Mouse (Mus musculus) neural tube, embryonic 14.5 days (tissue): Measurements from ENCODE around the gene Ccdc105. TPM values are rescaled to one million over a fixed set of nuclear protein-coding genes. Genes with fewer than 3 reads are reported as not detected.

Experiments used
- ATAC-seq: fragments of 200-750 bp; cut with Nextera tagmentation; 2 replicates; pipeline ENCODE4 v1.8.0; 2017; ENCODE audit warnings: low read depth, mild to moderate bottlenecking, moderate TSS enrichment, moderate library complexity
- H3K27ac ChIP-seq: fragments of 300-500 bp; sonication (generic); 2 replicates; pipeline ENCODE4 v1.5.1; 2014; ENCODE audit warnings: low read depth, mild to moderate bottlenecking, control low read depth, low read length, moderate library complexity, mixed read lengths
- H3K27me3 ChIP-seq: fragments of 300-500 bp; sonication (generic); 2 replicates; pipeline ENCODE4 v1.6.1; 2014; ENCODE audit warnings: low read length; ENCODE audit not compliant: control insufficient read depth, insufficient read depth
- H3K36me3 ChIP-seq: fragments of 300-500 bp; sonication (generic); 2 replicates; pipeline ENCODE4 v1.6.1; 2014; ENCODE audit warnings: low read length, mixed read lengths; ENCODE audit not compliant: control insufficient read depth, insufficient read depth
- H3K4me1 ChIP-seq: fragments of 300-500 bp; sonication (generic); 2 replicates; pipeline ENCODE4 v1.6.1; 2014; ENCODE audit warnings: low read length; ENCODE audit not compliant: control insufficient read depth, insufficient read depth
- H3K4me2 ChIP-seq: fragments of 300-500 bp; sonication (generic); 2 replicates; pipeline ENCODE4 v1.6.1; 2014; ENCODE audit warnings: mild to moderate bottlenecking, low read depth, low read length, control low read depth
- H3K4me3 ChIP-seq: fragments of 300-500 bp; sonication (generic); 2 replicates; pipeline ENCODE4 v1.5.1; 2014; ENCODE audit warnings: low read depth, low read length, control low read depth, mixed read lengths
- H3K9ac ChIP-seq: fragments of 300-500 bp; sonication (generic); replicated peaks from 2 replicates; pipeline ENCODE4 v1.6.1; 2014; ENCODE audit warnings: low read depth, mild to moderate bottlenecking, control low read depth, low read length, mixed read lengths
- H3K9me3 ChIP-seq: fragments of 300-500 bp; sonication (generic); 2 replicates; pipeline ENCODE4 v1.6.1; 2016; ENCODE audit warnings: low read length; ENCODE audit not compliant: control insufficient read depth
- WGBS: fragments of 180-500 bp; shearing (Covaris S2); extraction: QIAGEN DNeasy Blood & Tissue Kit; methylation state at CpG from one replicate; pipeline ENCODE4 v1.1.7; 2014; 5-methylcytosine and 5-hydroxymethylcytosine counted together
- polyA plus RNA-seq: library from polyadenylated mRNA; unstranded; fragments of >200 nt; fragmentation: Nextera tagmentation; extraction: Ambion mirVana; gene quantifications from 2 replicates; pipeline ENCODE4 v1.2.1, GENCODE M21; 2014

Ccdc105 gene
- polyA plus RNA-seq, 1 experiment from 2014 or later: 0.20 TPM

DNA sequence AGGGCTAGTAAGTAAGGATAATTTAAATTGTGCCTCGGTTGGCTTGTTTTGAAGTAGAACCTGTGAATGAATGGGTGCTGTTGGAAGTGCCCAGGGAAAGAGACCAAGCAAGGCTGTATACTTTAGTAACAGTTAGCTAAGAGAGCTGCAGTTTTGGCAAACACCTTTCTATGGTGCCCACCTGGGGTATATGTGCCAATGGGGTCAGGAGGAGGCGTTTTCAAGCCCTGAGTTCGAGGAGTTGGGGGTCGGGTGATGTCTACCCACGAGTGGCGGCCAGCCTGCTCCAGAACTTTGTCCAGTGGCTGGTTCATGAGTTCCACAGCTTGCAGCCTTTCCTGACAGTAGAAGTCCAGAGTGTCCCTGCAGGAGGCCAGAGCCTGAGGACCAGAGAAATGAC, 3.9 kb downstream of the Ccdc105 start:
- Histone ChIP-seq H3K4me1 (peaks cover 6% of the 10 kb centered on the region; the same call in 1 of the 2 replicates), H3K4me2 (no peak overlapping the region), H3K27ac (no peak overlapping the region), H3K9me3 (no peaks in the 10 kb centered on the region), H3K9ac (no peak overlapping the region), H3K36me3 (no peaks in the 10 kb centered on the region), H3K4me3 (no peak overlapping the region), H3K27me3 (no peaks in the 10 kb centered on the region)
- 85% methylated on average over 6 of the region's 6 CpGs for WGBS
- no peak for ATAC-seq

DNA sequence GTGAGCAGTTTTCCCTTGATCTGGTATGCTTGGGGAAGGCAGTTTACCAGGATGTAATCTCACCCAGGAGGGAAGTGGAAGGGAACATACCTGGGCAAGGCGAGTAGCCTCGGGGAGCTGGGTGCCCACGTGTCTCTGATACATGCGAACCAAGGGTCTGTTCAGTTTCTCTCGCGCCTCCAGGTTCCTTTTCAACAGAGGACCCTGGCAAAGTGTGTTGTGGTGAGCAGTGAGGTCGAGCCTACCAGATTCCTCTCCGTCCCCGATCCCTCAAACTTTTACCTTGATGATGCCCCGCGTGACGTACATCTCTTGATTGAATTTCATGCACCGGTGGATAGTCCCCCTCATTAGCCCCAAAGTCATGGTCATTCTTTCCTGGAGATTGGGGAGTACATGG, 4.7 kb downstream of the Ccdc105 start:
- H3K36me3 ChIP-seq: no peaks in the 10 kb centered on the region
- no peak for ATAC-seq
- no peaks in the 10 kb centered on the region for H3K9me3 ChIP-seq
- H3K4me1 ChIP-seq: peaks cover 6% of the 10 kb centered on the region; the same call in 1 of the 2 replicates
- 81% methylated on average over 13 of the region's 13 CpGs for WGBS
- no peak overlapping the region for H3K9ac ChIP-seq
- no peak overlapping the region for H3K27ac ChIP-seq
- H3K4me2 ChIP-seq: peak overlapping the region; percentile 70; the same call in 1 of the 2 replicates
- no peaks in the 10 kb centered on the region for H3K27me3 ChIP-seq
- H3K4me3 ChIP-seq: no peak overlapping the region

DNA sequence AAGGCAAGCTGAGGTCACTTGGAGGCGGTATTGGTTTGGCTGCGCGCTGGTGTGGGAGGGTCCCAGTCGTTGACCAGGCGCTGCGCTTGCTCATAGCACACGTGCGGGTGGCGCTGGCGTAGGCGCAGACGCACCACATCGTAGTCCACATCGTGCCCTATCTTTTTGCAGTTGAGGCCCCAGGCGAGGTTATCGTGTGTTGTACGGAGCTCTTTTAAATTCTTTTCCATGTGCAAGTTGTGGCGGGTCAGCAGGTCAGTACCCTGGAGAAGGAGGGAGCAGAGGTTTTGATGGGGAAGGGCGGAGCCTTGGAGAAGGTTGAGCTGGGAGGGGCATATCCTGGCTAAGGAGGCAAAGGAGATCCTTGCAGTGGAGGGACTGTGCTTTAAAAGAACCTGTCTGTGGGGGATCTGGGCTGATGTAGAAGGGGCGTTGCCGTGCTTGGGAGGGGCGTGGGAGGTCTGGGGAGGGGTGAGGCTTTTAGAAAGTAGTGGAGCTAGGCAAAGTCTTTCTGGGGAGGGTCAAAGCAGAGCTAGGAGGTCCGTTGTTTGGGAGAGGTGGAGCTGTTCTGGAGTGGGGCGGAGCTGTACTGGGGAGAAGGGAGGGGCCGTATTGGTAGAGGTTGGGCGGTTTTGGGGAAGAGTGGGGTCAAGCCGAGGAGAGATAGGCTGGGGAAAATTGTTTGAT, 5.7 kb downstream of the Ccdc105 start:
- Histone ChIP-seq H3K27ac (no peak overlapping the region), H3K9ac (peak overlapping the region; percentile 37)
- 2% methylated on average over 27 of the region's 27 CpGs for WGBS

DNA sequence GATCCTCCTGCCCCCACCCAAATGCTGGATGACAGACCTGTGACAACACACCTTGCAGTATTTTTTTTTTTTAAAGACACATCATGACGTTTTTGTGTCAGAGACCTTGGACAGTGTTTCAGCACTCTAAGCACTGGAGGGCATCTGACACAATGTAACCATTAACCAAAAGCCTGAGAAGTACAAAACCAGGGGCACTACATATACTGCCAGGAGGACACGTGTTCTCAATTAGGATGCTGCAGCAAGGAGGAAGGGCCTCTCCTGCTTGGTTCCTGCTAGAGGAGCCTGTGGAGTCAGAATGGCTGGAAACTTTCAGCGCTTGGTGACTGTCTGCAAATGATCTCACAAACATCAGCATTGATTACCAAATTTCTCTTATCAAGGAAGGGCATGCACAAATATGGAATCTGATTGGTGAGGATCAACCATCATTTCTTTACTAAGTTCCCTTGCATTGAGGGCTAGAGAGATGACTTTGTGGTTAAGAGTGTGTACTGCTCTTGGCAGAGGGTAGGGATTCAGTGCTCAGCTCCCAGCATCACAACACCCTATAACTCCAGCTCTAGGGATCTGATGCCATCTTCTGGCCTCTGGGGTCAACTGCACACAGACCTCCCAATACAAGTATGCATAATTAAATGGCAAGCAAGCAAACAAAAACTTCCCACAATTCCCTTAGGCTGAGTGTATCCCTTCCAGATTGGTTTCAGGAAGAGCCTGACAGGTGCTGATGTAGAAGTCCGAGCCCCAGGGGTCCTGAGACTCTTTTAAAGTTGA, 7.2 kb downstream of the Ccdc105 start:
- Histone ChIP-seq H3K4me2 (no peak overlapping the region), H3K4me1 (no peaks in the 10 kb centered on the region), H3K27me3 (no peaks in the 10 kb centered on the region), H3K27ac (no peak overlapping the region), H3K9ac (no peak overlapping the region), H3K4me3 (no peak overlapping the region), H3K36me3 (no peaks in the 10 kb centered on the region), H3K9me3 (no peaks in the 10 kb centered on the region)
- 69% methylated on average over 4 of the region's 4 CpGs for WGBS
- ATAC-seq: no peak

More for the DNA sequence above, 5.7 kb downstream of the Ccdc105 start:
- Histone ChIP-seq H3K4me1 (peaks cover 4% of the 10 kb centered on the region; the same call in 1 of the 2 replicates), H3K36me3 (no peaks in the 10 kb centered on the region), H3K27me3 (no peaks in the 10 kb centered on the region), H3K9me3 (no peaks in the 10 kb centered on the region), H3K4me2 (peak overlapping the region; percentile 70), H3K4me3 (peak overlapping the region; percentile 34)
- ATAC-seq: peak; percentile 86

DNA sequence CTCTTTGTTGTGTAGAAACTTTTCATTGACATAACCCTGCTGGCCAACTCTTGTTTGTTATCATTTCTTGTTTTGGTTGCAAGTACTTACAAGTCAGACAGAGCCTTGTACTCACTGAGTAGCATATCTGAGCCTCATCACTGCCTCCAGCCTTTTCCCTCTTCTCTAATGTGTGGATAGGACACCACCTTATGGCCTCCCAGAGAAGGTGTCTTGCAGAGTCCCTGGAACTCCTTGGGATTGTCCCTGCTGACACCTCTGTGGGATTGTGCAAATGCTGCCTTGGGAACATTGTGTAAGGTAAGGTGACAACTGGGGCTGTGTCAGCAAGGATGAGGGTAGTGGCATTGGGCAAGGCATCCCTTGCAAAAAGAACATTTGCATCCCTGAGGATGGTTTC, 9.1 kb downstream of the Ccdc105 start:
- no peaks in the 10 kb centered on the region for H3K27me3 ChIP-seq
- no peak overlapping the region for H3K4me3 ChIP-seq
- H3K4me2 ChIP-seq: no peak overlapping the region
- no peak overlapping the region for H3K27ac ChIP-seq
- no peak for ATAC-seq
- no peaks in the 10 kb centered on the region for H3K9me3 ChIP-seq
- H3K4me1 ChIP-seq: no peaks in the 10 kb centered on the region
- no peaks in the 10 kb centered on the region for H3K36me3 ChIP-seq
- no peak overlapping the region for H3K9ac ChIP-seq

DNA sequence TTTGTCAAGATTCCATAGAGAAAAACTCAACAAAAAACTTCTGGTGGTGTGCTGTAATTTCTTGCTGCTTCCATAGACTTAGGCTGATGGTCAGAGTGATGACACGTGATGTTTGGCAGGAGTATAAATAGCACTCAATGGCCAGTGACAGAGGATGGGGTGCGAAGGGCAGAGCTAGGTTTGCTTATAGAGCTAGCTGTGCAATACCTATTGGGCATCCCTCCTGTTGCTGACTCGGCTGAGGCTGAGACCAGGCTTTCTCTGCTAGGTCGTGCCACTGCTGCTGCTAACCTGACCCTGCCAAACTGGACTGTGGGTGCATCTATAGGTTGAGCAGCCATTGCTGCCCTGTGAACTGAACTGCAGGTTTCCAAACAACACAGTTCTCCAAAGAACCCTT, 13.0 kb downstream of the Ccdc105 start:
- Histone ChIP-seq H3K9ac (no peak overlapping the region), H3K4me1 (no peaks in the 10 kb centered on the region), H3K27ac (no peak overlapping the region), H3K36me3 (no peaks in the 10 kb centered on the region), H3K9me3 (no peaks in the 10 kb centered on the region), H3K4me2 (no peak overlapping the region), H3K4me3 (no peak overlapping the region), H3K27me3 (no peaks in the 10 kb centered on the region)
- ATAC-seq: no peak
- WGBS: 81% methylated on average over 4 of the region's 4 CpGs

DNA sequence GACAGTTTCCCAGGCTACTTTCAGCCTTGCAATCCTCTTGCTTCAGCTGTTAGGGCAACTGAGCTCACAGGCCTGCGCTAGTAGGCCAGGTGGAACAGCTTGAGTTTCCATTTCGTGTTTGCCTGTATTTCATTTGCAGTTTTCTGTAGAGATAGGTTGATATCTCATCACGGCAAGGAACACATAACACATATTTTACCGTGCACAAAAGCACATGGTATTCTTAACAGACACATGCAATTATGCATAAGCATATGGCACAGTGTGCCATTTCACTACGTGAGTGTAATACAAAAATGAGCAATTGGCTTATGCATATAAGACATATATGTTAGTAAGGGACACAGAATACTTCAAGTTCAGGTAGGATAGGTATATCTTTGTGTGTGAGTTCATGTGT, 25.0 kb downstream of the Ccdc105 start:
- no peak overlapping the region for H3K9ac ChIP-seq
- no peak overlapping the region for H3K4me2 ChIP-seq
- H3K4me3 ChIP-seq: no peak overlapping the region
- ATAC-seq: no peak
- H3K27me3 ChIP-seq: no peaks in the 10 kb centered on the region
- H3K9me3 ChIP-seq: no peaks in the 10 kb centered on the region
- no peak overlapping the region for H3K27ac ChIP-seq
- no peaks in the 10 kb centered on the region for H3K36me3 ChIP-seq
- 0 out of 2 replicates have a peak, but pooled peaks cover 3% of the 10 kb centered on the region for H3K4me1 ChIP-seq
- WGBS: 84% methylated on average over 5 of the region's 5 CpGs

DNA sequence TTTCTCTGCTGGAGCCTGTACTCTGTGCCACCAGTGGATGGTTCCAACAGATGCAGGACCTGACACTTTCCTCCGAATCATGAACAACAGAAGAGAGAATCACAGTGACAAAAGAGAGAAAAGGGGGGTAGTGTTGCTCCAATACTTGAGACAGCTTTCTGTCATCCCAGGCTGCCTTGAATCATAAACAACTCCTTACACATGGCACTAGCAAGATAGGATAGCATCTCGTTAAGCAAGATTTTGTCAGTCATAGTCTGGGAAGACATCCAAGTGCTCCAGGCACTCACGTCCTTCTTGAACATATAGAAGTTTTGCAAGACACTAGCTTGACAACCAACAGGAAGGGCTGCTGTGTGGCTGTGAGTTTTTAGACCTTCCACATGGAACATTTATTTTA, 25.8 kb downstream of the Ccdc105 start:
- Histone ChIP-seq H3K4me3 (no peak overlapping the region), H3K36me3 (no peaks in the 10 kb centered on the region), H3K4me1 (0 out of 2 replicates have a peak, but pooled peaks cover 3% of the 10 kb centered on the region), H3K9ac (no peak overlapping the region), H3K4me2 (no peak overlapping the region), H3K27ac (no peak overlapping the region), H3K9me3 (no peaks in the 10 kb centered on the region), H3K27me3 (no peaks in the 10 kb centered on the region)
- no peak for ATAC-seq
- WGBS: 75% methylated on average over 3 of the region's 3 CpGs

DNA sequence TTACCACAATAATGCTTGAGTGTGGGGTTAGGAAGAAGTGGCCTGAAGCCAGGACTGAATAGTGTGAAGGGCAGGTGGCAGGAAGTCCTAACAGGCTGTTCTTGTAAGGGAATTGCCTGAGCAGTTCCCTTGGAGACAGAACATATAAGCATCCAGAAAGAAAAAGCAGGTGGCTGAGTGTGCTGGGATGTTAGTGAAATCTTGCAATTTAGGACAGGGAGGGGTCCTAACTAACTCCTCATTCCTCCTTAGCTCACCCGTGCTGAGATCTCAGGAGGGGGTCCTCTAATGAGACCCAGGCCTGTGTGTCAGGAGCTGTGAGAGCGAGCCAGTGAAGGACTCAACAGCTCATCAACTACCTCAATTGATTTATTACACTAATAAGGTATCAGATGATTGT, 29.4 kb downstream of the Ccdc105 start:
- no peak overlapping the region for H3K9ac ChIP-seq
- no peaks in the 10 kb centered on the region for H3K36me3 ChIP-seq
- H3K4me2 ChIP-seq: no peak overlapping the region
- ATAC-seq: peak; percentile 34; the same call in 1 of the 2 replicates
- H3K27me3 ChIP-seq: no peaks in the 10 kb centered on the region
- H3K4me1 ChIP-seq: 0 out of 2 replicates have a peak, but pooled peaks cover 3% of the 10 kb centered on the region
- no peaks in the 10 kb centered on the region for H3K9me3 ChIP-seq
- WGBS: 10% methylated on average over 2 of the region's 2 CpGs
- H3K4me3 ChIP-seq: no peak overlapping the region
- no peak overlapping the region for H3K27ac ChIP-seq
